Mouse (Mus musculus): ENCODE measurements around the gene Hlf. TPM values are rescaled to one million over a fixed set of nuclear protein-coding genes. Genes with fewer than 3 reads are reported as not detected.

The Hlf gene
- not detected in 2 replicates for total RNA-seq (2014; fragmentation: Nextera tagmentation)
- 0.06 and 0.33 TPM in 2 replicates for total RNA-seq (2017)
- not detected in 2 replicates for polyA plus RNA-seq (2012)

DNA sequence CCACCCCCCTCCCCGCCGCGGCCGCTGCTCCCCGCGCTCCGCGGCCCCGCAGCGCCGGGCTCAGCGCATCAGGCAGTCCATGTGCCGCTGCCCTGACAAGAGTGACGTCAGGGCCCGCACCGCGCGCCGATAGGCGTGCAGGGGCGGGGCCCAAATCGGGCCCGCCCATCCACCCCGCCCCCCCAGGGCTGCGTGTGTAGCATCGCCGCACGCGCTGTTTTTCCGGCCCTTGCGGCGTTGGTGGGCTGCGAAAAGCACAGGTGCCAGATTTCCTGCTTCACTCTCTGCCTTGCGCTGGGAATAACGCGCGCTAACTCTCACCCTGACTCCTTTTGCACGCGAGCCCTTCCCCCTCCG, at the start of gene Hlf:
Gene Hlf, minus strand, starts transcription at position 79 of the 357 bp plus-strand sequence.
- peaks cover 15% of the 10 kb centered on the region for H3K27me3 ChIP-seq (ENCODE audit: insufficient read depth, low read length)
- ATAC-seq (ENCODE audit: extremely low read depth, insufficient number of reproducible peaks, low FRiP score, poor library complexity, severe bottlenecking): no peak
- peak; percentile 20 for DNase-seq (ENCODE audit: low spot score)

DNA sequence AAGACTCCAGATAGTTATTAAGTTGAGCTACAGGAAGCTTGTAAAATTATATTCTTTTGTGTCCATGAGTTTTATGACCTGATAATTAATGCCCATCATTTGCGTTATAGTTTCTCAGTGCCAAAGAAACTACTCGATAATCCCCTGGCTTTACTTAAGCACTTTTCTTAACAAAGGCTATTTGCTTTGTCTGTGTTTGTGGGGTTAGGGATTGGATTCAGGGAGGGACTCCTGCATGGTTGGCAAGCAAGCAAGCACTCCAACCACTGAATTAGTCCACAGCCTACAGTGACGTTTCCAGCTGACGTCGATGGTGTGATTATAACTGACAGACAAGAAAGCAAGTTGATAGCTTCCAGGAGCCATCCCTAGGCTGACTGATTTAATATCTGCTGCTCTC, 48.1 kb upstream of the Hlf start:
- Histone ChIP-seq H3K4me1 (ENCODE audit: insufficient read depth, low read depth, low read length) (no peaks in the 10 kb centered on the region), H3K4me3 (ENCODE audit: low read depth, low read length) (no peak overlapping the region), H3K9me3 (replicated peaks) (no peaks in the 10 kb centered on the region), H3K36me3 (replicated peaks) (no peaks in the 10 kb centered on the region), H3K27me3 (ENCODE audit: insufficient read depth, low read length) (0 out of 2 replicates have a peak, but pooled peaks cover 2% of the 10 kb centered on the region)
- no peak for ATAC-seq (ENCODE audit: extremely low read depth, insufficient number of reproducible peaks, low FRiP score, poor library complexity, severe bottlenecking)
- no peak for DNase-seq (ENCODE audit: low spot score)
- TF ChIP-seq CTCF (IDR thresholded peaks at IDR 0.05; ENCODE audit: low read depth, low read length): no peak
- TF ChIP-seq TAL1 (conservative IDR thresholded peaks at IDR 0.05; ENCODE audit: low read depth, low read length): no peak
- no peak for TF ChIP-seq GATA2 (IDR thresholded peaks at IDR 0.05; ENCODE audit: borderline replicate concordance, low read depth, low read length)
- no peak for TF ChIP-seq POLR2AphosphoS5 (IDR thresholded peaks at IDR 0.05; ENCODE audit: insufficient replicate concordance, low read depth, low read length)
- no peak for TF ChIP-seq GATA1 (IDR thresholded peaks at IDR 0.05; ENCODE audit: borderline replicate concordance, low read length)

More for the DNA sequence above, at the start of gene Hlf:
- TF ChIP-seq GATA1 (IDR thresholded peaks at IDR 0.05; ENCODE audit: borderline replicate concordance, low read length) (no peak), POLR2AphosphoS5 (IDR thresholded peaks at IDR 0.05; ENCODE audit: insufficient replicate concordance, low read depth, low read length) (no peak), GATA2 (IDR thresholded peaks at IDR 0.05; ENCODE audit: borderline replicate concordance, low read depth, low read length) (no peak), CTCF (IDR thresholded peaks at IDR 0.05; ENCODE audit: low read depth, low read length) (no peak), TAL1 (conservative IDR thresholded peaks at IDR 0.05; ENCODE audit: low read depth, low read length) (no peak)
- Histone ChIP-seq H3K36me3 (replicated peaks) (no peaks in the 10 kb centered on the region), H3K4me1 (ENCODE audit: insufficient read depth, low read depth, low read length) (peaks cover 3% of the 10 kb centered on the region), H3K9me3 (replicated peaks) (0 out of 2 replicates have a peak, but pooled peaks cover 8% of the 10 kb centered on the region), H3K4me3 (ENCODE audit: low read depth, low read length) (peak within 1 kb of the TSS; percentile 62; the same call in 1 of the 2 replicates)

DNA sequence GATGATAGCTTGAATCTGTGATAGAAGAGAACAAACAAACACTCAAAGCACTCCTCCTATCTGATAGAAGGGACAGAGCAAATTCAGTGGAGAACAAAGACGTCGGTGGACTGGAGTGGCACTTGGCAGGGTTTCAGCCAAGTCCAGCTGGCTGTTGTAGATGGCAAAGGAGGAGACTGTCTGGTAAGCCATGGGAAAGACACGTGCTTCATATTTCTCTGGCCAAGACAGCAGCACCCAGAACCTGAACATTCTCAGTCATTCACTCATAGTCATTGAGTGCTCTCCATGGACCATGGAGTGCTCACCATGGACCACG, 34.5 kb upstream of the Hlf start:
- TF ChIP-seq TAL1 (conservative IDR thresholded peaks at IDR 0.05; ENCODE audit: low read depth, low read length): no peak
- TF ChIP-seq POLR2AphosphoS5 (IDR thresholded peaks at IDR 0.05; ENCODE audit: insufficient replicate concordance, low read depth, low read length): no peak
- no peak for TF ChIP-seq CTCF (IDR thresholded peaks at IDR 0.05; ENCODE audit: low read depth, low read length)
- no peak for TF ChIP-seq GATA1 (IDR thresholded peaks at IDR 0.05; ENCODE audit: borderline replicate concordance, low read length)
- TF ChIP-seq GATA2 (IDR thresholded peaks at IDR 0.05; ENCODE audit: borderline replicate concordance, low read depth, low read length): no peak
- no peak for DNase-seq (ENCODE audit: low spot score)
- Histone ChIP-seq H3K4me1 (ENCODE audit: insufficient read depth, low read depth, low read length) (no peaks in the 10 kb centered on the region), H3K4me3 (ENCODE audit: low read depth, low read length) (no peak overlapping the region), H3K9me3 (replicated peaks) (no peaks in the 10 kb centered on the region), H3K27me3 (ENCODE audit: insufficient read depth, low read length) (no peaks in the 10 kb centered on the region), H3K36me3 (replicated peaks) (no peaks in the 10 kb centered on the region)
- ATAC-seq (ENCODE audit: extremely low read depth, insufficient number of reproducible peaks, low FRiP score, poor library complexity, severe bottlenecking): no peak

DNA sequence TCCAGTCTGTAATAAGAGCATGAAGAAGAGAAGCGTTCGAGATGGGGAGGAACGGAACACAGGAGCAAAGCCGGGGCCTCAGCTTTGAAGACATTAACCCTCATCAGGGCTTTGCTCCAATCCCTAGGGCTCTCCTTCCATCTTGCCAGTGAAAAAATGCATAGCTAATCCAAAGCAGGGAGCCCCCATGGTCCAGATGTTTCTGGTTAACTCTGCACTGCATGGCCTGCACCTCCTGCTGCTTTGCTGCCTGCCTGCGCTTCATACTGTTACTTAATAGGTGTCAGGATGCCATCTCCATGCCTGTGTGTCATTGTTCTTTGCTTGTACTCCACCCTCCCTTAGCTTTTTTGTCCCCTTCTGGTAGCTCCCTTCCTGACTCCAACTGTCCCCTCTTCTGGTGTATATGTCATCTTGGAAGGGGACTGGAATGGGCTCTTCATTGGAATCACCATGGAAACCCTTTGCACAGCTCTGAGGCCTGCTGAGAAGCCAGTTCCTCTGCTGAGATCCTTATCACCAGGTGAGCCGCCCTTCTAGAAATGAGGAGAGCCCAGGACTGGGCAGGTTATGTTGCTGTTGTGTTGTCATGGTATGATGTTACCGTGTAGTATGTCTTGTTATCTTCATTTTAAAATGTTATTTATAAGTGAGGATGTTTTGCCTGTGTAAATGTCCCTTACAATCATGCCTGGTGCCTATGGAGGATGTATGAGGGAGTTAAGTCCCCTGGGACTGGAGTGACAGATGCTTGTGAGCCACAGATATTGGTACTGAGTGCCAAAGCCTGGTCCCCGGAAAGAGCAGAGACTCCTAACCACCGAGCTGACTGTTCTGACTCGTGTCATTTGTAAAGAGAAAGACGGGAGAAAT, 33.9 kb upstream of the Hlf start:
- Histone ChIP-seq H3K4me3 (ENCODE audit: low read depth, low read length) (no peak overlapping the region), H3K9me3 (replicated peaks) (no peaks in the 10 kb centered on the region), H3K4me1 (ENCODE audit: insufficient read depth, low read depth, low read length) (no peaks in the 10 kb centered on the region), H3K36me3 (replicated peaks) (no peaks in the 10 kb centered on the region), H3K27me3 (ENCODE audit: insufficient read depth, low read length) (no peaks in the 10 kb centered on the region)
- TF ChIP-seq CTCF (IDR thresholded peaks at IDR 0.05; ENCODE audit: low read depth, low read length): no peak
- no peak for TF ChIP-seq TAL1 (conservative IDR thresholded peaks at IDR 0.05; ENCODE audit: low read depth, low read length)
- no peak for TF ChIP-seq POLR2AphosphoS5 (IDR thresholded peaks at IDR 0.05; ENCODE audit: insufficient replicate concordance, low read depth, low read length)
- TF ChIP-seq GATA2 (IDR thresholded peaks at IDR 0.05; ENCODE audit: borderline replicate concordance, low read depth, low read length): no peak
- TF ChIP-seq GATA1 (IDR thresholded peaks at IDR 0.05; ENCODE audit: borderline replicate concordance, low read length): no peak
- DNase-seq (ENCODE audit: low spot score) (no peak), ATAC-seq (ENCODE audit: extremely low read depth, insufficient number of reproducible peaks, low FRiP score, poor library complexity, severe bottlenecking) (no peak)

DNA sequence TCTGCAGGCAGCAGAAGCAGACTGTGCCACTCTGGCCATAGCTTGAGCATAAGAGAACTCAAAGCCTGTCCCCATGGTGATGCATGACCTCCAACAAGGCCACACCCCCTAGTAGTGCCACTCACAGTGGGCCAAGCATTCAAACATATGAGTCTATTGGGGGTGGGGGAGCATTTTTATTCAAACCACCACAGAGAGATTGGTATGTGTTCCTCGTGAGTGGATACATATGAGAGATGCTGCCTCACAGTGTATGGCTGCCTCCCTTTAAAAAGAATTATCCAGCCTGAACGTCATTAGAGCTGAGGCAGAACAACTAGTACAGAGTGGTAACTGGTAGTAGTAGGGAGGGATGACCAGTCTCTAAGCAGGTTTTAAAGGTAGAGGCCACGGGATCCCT, 33.2 kb upstream of the Hlf start:
- Histone ChIP-seq H3K9me3 (replicated peaks) (no peaks in the 10 kb centered on the region), H3K4me3 (ENCODE audit: low read depth, low read length) (no peak overlapping the region), H3K4me1 (ENCODE audit: insufficient read depth, low read depth, low read length) (no peaks in the 10 kb centered on the region), H3K36me3 (replicated peaks) (no peaks in the 10 kb centered on the region), H3K27me3 (ENCODE audit: insufficient read depth, low read length) (no peaks in the 10 kb centered on the region)
- DNase-seq (ENCODE audit: low spot score) (no peak), ATAC-seq (ENCODE audit: extremely low read depth, insufficient number of reproducible peaks, low FRiP score, poor library complexity, severe bottlenecking) (no peak)
- TF ChIP-seq GATA1 (IDR thresholded peaks at IDR 0.05; ENCODE audit: borderline replicate concordance, low read length): no peak
- TF ChIP-seq TAL1 (conservative IDR thresholded peaks at IDR 0.05; ENCODE audit: low read depth, low read length): no peak
- no peak for TF ChIP-seq POLR2AphosphoS5 (IDR thresholded peaks at IDR 0.05; ENCODE audit: insufficient replicate concordance, low read depth, low read length)
- no peak for TF ChIP-seq GATA2 (IDR thresholded peaks at IDR 0.05; ENCODE audit: borderline replicate concordance, low read depth, low read length)
- no peak for TF ChIP-seq CTCF (IDR thresholded peaks at IDR 0.05; ENCODE audit: low read depth, low read length)

DNA sequence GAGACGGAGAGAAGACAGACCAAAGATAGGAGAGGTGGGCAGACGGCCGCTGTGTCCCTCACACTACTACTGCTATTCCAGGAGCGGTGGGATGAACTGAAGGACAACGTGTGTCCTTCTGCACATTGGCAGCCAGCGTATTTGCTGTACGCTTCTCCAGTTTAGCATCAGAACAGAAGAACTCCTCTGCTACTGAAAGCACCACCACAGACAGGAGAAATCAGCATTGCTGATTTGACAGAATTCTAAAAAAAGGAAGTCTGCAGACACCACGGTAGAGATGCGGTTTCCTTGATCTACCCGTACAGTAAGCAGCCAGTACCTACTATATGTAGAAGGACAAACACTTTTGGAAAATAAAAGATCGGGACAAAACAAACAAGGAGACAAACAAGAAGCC, 29.0 kb upstream of the Hlf start:
- TF ChIP-seq TAL1 (conservative IDR thresholded peaks at IDR 0.05; ENCODE audit: low read depth, low read length) (no peak), GATA1 (IDR thresholded peaks at IDR 0.05; ENCODE audit: borderline replicate concordance, low read length) (no peak), GATA2 (IDR thresholded peaks at IDR 0.05; ENCODE audit: borderline replicate concordance, low read depth, low read length) (no peak), POLR2AphosphoS5 (IDR thresholded peaks at IDR 0.05; ENCODE audit: insufficient replicate concordance, low read depth, low read length) (no peak), CTCF (IDR thresholded peaks at IDR 0.05; ENCODE audit: low read depth, low read length) (no peak)
- Histone ChIP-seq H3K4me1 (ENCODE audit: insufficient read depth, low read depth, low read length) (no peaks in the 10 kb centered on the region), H3K4me3 (ENCODE audit: low read depth, low read length) (no peak overlapping the region), H3K36me3 (replicated peaks) (no peaks in the 10 kb centered on the region), H3K27me3 (ENCODE audit: insufficient read depth, low read length) (no peaks in the 10 kb centered on the region), H3K9me3 (replicated peaks) (peaks cover 3% of the 10 kb centered on the region)
- ATAC-seq (ENCODE audit: extremely low read depth, insufficient number of reproducible peaks, low FRiP score, poor library complexity, severe bottlenecking) (no peak), DNase-seq (ENCODE audit: low spot score) (no peak)
